Mouse (Mus musculus): ENCODE data around the gene Mrpl58. TPM values are rescaled to one million over a fixed set of nuclear protein-coding genes. Genes with fewer than 3 reads are reported as not detected.
"Not testable (repeated sequence)": the region's sequence is repeated elsewhere in the genome, so short reads cannot be mapped to it uniquely, and the experiment has no call there.

The Mrpl58 gene
- total RNA-seq, 2 experiments from 2014 or later, result 144 to 150 TPM

GRCm38 (mm10) chr11:115381276-115381675 is 22.3 kb upstream of the Mrpl58 start:
- intact Hi-C loops (cut with DNase I), result no loop called here
- DNase-seq, result no peak

GRCm38 (mm10) chr11:115381743-115382539 is 21.6 kb upstream of the Mrpl58 start, which contains the start of gene Cdr2l:
Gene Cdr2l, plus strand, starts transcription at chr11:115381916.
- peak; percentile 95 to 96 for DNase-seq
- intact Hi-C loops (cut with DNase I), result loop anchor here (2.0 kb wide), 2 partner anchors 21 to 23 kb away; partner anchors contain the start of gene Mrpl58

- DNase-seq, result peak; percentile 31 to 40
- intact Hi-C loops (cut with DNase I), result loop anchor here (2.0 kb wide), 2 partner anchors 20 to 24 kb away; partner anchors contain the start of gene Mrpl58
Observed at GRCm38 (mm10) chr11:115382891-115383290, 20.7 kb upstream of the Mrpl58 start.

GRCm38 (mm10) chr11:115383701-115384474 is 19.7 kb upstream of the Mrpl58 start:
- intact Hi-C loops (cut with DNase I), result loop anchor here (2.0 kb wide), 2 partner anchors 19 to 25 kb away; partner anchors contain the start of gene Mrpl58
- peak; percentile 25 to 46 for DNase-seq

GRCm38 (mm10) chr11:115384587-115384986 is 19.0 kb upstream of the Mrpl58 start:
- intact Hi-C loops (cut with DNase I), result no loop called here
- no peak for DNase-seq

- intact Hi-C loops (cut with DNase I); DNase-seq: not testable (repeated sequence)
Observed at GRCm38 (mm10) chr11:115386859-115387258, 16.7 kb upstream of the Mrpl58 start.

- intact Hi-C loops (cut with DNase I), result no loop called here
Observed at GRCm38 (mm10) chr11:115391358-115391757, 12.2 kb upstream of the Mrpl58 start.

GRCm38 (mm10) chr11:115393721-115394325 is 9.7 kb upstream of the Mrpl58 start:
- intact Hi-C loops (cut with DNase I), result no loop called here
- no peak for DNase-seq

More at GRCm38 (mm10) chr11:115391358-115391757, 12.2 kb upstream of the Mrpl58 start:
- no peak for DNase-seq

- peak in 1 of 2 experiments; percentile 41 for DNase-seq
Observed at GRCm38 (mm10) chr11:115398085-115398484, 5.5 kb upstream of the Mrpl58 start.

GRCm38 (mm10) chr11:115400126-115400525 is 3.4 kb upstream of the Mrpl58 start:
- intact Hi-C loops (cut with DNase I), result no loop called here
- no peak for DNase-seq

More at GRCm38 (mm10) chr11:115398085-115398484, 5.5 kb upstream of the Mrpl58 start:
- intact Hi-C loops (cut with DNase I), result no loop called here

GRCm38 (mm10) chr11:115400630-115401391 is 2.7 kb upstream of the Mrpl58 start:
- intact Hi-C loops (cut with DNase I), result no loop called here
- no peak for DNase-seq

- intact Hi-C loops (cut with DNase I), result no loop called here
- DNase-seq, result no peak
Observed at GRCm38 (mm10) chr11:115405723-115406122, 2.2 kb downstream of the Mrpl58 start.

- intact Hi-C loops (cut with DNase I), result no loop called here
- DNase-seq, result no peak
Observed at GRCm38 (mm10) chr11:115406858-115407401, 3.4 kb downstream of the Mrpl58 start.

- no peak for DNase-seq
- intact Hi-C loops (cut with DNase I), result no loop called here
Observed at GRCm38 (mm10) chr11:115408266-115408920, 4.8 kb downstream of the Mrpl58 start.

GRCm38 (mm10) chr11:115409556-115409955 is 6.0 kb downstream of the Mrpl58 start:
- DNase-seq, result no peak

GRCm38 (mm10) chr11:115419531-115420237 is 16.1 kb downstream of the Mrpl58 start, which contains the start of the genes Atp5h and Kctd2:
Gene Atp5h, minus strand, starts transcription at chr11:115419962.
Gene Kctd2, plus strand, starts transcription at chr11:115420128.
- intact Hi-C loops (cut with DNase I), result no loop called here
- peak; percentile 97 for DNase-seq

More at GRCm38 (mm10) chr11:115409556-115409955, 6.0 kb downstream of the Mrpl58 start:
- intact Hi-C loops (cut with DNase I), result no loop called here

GRCm38 (mm10) chr11:115420336-115421190 is 17.0 kb downstream of the Mrpl58 start:
- intact Hi-C loops (cut with DNase I), result no loop called here
- DNase-seq, result peak; percentile 78

All from heart, postnatal 10 days (tissue).